Mouse (Mus musculus): ENCODE results near the gene Med28.

Gene Med28

DNA sequence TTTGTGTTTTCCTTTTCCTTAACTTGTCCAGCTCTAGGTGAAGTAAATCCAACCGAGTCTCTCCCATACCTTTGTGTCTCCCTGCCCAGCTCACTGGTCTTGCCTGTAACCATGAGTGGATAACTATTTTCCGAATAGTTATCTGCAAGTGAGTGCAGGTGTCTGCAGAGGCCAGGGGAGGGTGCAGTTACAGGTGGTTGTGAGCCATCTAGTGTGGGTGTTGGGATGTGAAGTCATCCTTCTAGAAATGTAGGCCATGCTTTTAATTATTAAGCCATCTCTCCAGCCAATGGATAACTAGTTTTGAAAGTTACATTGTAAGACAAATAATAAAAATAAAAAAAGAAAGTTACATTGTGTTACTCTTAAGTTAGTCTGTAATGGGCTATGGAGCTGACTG, 6.5 kb upstream of the Med28 start:
- DNase-seq, result no peak

DNA sequence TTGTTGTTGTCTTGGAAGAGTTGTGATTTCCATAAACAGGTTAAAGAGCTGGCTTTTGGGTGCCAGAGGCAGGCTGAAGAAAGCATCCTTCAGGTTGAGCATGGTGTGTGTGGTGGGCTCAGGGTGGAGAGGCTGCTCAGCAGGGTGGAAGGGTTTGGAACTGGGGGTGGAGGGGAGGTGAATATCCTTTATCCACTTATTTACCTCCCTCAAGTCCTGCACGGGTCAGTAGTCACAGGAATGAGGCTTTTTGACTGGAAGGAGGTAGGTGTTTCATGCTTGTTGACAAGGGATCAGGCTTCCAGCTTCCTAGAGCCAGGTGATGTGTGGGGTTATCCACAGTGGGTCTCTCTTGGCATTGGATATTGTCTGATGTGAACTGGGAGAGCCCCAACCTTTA, 5.4 kb upstream of the Med28 start:
- DNase-seq, result no peak

DNA sequence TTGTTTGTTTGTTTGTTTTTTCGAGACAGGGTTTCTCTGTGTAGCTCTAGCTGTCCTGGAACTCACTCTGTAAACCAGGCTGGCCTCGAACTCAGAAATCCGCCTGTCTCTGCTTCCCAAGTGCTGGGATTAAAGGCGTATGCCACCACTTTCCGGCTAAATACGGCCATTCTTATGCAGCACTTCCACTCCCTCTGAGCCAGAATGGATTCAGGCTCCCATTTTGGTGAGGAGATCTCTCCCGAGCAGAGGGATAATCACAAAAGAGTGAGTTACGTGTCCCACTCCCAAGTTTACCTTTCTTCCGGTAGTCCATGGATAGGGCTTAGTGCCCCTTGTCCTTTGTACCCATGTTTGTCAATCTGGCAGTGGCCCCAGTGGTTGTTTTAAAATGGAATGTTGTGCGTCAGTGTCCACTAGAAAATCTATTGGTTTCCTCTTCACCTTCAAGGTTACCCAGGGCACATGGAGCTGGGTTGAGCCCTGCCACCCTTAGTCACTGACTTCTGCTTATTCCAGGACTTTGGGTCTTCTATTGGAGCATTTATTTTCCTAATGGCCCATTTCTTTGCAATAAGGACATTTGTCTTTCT, 4.8 kb upstream of the Med28 start:
- no peak for DNase-seq

DNA sequence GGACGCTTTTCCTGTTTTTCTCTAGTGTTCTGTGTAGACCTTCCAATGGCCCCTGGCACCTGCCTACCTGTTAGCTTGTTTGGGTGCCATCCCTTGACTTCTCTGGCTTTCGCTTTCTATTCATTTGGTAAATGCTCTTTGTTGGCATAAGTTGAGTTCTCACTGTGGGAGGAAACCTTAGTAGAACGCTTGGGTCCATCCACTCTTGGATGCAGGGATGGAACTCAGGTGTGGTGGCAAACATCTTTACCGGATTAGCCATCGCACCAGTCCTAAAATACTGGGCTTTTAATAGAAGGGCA, 731 bp downstream of the Med28 start:
- DNase-seq, result no peak

DNA sequence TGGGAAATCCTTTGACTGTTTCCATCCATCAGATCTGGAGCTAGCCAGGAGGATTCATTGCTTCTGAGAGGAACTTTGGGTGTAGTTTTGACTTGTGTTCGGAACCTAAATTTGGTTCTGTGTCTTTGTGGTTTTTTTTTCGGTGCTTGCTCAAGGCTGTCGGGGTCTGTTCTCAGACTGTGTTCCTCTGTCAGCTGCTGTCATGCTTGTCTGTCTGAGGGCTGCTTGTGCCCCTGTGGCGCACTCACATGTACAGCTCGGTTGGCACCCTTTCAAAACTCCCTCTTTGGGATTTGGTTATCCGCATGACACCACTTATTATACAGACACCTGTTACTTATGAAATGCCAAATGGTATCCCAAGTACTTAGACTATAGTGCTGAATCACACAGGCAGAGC, 1.6 kb downstream of the Med28 start:
- DNase-seq, result no peak

DNA sequence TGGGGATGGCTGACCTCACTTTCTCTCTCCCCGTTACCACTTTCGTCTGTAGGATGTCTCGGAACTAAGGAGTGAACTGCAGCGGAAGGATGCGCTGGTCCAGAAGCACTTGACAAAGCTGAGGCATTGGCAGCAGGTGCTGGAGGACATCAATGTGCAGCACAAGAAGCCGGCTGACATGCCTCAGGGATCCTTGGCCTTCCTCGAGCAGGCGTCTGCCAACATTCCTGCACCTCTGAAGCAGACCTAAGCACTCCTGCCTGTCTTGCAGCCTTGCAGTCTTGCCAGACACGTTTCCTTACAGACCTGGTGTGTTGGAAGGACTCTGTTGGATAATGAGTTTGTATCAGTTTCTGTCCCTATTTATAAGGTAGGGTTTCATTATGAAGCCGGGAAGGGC, 5.1 kb downstream of the Med28 start:
- no peak for DNase-seq

DNA sequence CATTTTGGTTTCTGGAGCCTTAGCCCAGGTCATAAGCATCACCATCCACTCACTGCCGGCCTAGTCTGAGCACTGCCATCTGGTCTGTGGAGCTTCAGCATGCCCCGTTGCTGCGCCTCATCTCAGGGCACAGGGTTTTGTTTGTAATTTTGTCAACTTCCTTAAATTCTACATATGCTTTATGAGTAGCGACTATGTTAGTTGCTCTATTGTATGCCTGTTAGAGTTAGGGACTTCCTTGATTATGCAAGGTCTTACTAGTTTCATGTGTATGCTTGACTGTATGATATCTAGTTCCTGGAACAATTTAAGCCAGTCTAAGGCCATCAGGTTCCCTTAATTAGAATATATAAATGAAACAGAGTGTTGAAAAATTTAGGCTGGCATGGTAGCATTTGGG, 6.3 kb downstream of the Med28 start:
- no peak for DNase-seq

DNA sequence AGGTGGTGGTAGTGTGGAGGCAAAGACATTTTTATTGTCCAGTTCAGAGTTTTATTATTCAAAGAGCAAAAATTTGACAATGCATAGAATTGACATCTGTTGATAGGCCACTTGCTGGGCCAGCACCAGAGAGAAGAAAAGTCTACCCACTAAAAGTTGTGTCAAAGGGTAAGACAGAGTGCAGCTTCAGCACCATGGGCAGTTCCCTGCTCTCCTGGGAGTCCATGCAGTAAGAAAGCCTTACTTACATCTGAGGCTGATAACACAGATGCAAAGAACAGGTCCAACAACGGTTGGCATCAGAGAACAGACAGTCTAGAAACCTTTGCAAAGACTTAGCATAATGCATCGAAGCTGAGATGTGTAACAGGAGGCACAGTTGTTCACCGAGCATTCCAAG, 9.7 kb downstream of the Med28 start:
- no peak for DNase-seq

DNA sequence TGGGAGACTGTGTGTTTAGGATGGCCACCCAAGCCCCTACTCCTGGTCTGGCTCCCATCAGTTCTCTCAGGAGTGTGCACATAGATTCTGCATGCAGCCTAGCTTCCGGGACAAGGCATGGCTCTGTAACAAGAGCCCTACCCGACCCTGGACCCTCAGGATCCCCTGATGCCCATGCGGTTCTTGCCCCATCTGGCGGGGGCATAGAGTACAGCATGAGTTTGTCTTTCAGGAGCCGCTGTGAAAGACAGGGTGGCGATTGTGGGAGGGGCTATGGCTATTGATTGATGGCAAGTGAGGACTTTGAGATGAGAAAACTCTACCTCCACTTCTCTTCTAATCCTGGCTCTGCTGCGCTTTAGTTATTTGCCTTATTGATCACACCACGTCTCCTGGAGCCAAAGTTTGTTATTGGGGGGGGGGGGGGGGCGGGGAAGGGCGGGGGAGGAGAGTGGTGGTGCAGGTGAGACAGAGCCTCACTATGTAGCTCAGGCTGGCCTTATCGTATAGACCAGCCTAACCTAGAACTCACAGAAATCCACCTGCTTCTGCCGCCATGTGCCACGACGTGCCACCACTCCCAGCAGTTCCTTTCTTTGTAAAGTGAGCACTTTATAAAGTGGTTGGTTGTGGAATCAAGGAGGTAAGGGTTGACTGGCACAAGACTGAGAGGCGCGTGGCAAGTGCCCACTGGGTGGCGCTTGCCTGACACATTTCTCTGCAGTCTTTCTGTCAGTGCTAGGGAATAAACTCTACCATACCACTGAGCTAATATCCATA, 14.5 kb downstream of the Med28 start:
- DNase-seq, result peak; percentile 59

DNA sequence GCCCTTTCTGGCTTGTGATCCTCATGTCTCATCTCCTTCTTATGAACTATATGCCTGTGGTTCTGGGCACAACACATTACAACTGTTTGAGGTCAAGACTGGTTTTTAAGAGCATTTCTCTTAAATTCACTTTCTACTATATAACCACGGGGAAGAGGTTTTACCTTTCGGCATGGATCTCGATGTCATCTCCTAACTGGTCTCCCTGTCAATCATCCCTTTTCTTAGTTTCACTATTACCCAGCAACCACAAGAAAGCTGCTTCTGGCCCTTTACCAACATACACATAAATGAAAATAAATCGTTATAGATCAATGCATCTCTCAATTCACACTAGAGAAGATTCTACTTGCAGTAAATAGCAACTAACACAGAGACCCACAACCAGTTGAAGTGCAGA, 15.1 kb downstream of the Med28 start:
- DNase-seq, result no peak

DNA sequence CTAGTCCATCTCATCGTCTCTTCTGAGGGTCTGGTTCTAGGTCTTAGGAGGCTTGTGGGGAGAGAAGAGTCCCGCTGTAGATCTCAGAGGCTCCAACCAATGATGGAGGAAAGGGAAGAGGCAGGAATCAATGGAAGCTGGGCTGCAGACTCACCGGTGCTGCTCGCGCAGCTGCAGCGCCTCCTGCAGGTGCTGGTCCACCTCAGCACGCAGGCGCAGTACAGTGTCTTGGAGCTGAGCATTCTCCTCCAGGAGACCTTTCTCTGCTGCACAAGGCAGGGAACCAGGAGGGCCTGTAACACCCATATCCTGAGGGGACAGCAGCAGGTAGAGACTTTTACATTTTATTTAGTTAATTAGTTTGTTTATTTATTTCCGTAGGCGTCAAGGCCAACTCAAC, 19.5 kb downstream of the Med28 start:
- no peak for DNase-seq

DNA sequence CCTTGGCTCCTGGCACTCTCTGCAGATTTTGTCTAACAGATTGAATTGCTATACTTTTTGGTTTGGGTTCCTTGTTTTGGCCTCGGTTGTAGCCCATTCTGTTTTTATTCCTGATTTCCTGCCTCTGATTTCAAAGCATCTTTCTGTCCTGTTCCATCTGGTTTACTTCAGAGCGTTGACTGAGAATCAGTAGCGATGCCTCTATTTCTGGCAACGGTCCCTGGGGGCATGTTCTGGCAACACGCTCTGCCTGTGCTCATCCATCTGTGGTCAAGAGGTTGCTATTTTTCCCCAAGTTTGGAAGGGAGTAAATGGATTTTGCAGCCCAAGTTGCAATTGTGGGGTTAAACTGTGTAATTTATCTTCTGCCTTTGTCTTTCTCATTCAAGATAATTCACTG, 23.3 kb downstream of the Med28 start:
- DNase-seq, result peak; percentile 66

DNA sequence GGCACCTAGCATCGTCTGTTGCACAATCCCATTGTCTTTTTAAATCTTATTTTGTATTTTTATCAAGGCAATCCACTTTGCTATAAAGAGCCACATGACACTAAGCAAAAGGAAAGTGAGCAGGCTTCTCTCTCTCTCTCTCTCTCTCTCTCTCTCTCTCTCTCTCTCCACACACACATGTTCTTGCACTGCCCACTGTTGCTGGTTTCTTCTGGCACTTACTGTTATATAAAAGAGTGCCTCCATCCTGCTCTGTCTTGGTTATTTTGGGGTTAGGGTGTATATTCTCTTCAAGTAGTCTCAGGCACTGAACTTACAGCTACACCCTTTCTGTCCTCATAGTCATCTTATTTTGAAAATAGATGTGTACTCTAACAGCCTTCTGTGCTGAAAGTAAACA, 29.6 kb downstream of the Med28 start:
- no peak for DNase-seq

DNA sequence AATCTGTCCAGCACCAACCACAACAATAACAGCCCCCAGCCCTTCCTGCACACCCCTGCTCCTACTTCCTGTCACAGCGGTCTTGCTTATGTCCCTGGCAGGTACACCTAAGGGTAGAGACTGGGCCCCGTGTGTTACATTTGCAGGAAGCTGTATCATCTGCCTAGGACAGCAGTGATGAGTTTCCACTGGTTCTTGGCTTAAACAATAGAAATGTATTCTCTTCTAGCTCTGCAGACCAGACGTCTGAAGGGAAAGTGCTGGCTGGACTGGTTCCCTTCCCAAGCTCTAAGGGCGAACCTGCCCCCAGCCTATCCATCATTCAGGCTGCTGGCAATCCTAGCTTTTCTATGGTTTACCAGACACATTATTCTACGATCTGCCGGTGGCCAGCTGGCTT, 44.0 kb downstream of the Med28 start:
- DNase-seq, result no peak

DNA sequence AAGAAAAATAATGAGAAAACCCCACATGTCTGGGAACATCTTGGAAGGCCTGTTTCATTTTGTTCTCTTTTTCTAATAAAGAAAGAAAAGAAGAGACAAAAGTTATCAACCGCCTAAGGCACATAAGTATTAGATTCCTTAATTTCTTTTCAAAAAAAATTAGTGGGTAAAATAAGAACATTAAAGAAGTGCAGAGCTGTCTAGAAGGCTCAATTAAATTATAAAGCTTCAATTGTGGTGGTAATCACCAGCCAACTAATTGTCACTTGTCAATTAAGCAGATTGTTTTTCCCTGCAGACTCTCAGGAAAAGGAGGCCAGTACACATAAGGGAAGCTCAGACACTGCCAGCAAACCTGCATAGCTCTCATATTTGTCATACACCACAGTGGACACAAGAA, 45.8 kb downstream of the Med28 start:
- DNase-seq, result no peak

DNA sequence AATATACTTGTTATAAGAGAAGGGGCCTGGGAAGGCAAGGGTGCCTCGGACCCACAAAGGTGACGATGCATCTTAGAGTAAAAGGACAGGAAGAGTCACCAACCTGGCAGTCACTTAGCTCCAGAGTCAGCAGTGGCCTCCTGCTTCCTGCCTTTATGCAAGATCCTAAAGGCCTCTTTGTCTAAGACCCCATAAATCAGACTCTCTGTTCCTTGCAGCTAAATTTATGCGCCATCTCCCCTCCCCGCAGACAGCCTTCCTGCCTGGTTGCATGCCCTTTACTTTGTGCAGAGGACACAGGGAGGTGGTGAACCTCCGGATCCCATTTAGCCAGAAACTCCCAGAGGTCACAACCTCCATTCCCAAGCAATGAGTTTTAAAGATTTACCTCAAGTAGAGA, 52.8 kb downstream of the Med28 start:
- no peak for DNase-seq

DNA sequence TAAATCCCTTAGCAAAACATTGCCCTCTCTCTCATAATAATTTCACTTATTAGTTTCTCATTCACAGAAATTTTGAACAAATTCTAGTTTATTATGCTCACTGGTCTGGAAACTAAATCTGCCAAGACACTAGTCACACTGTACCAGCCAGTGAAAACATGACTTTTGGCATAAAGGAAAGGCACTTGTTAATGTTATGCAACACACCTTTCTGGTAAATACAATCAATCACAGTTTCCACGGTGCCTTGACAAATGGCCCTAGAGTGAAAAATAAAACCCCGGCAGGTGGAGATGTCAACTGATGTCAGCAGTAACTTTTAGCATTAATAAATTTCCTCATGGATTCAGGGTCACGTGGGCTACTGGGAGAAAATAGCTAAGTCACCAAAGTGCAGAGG, 56.7 kb downstream of the Med28 start:
- no peak for DNase-seq

DNA sequence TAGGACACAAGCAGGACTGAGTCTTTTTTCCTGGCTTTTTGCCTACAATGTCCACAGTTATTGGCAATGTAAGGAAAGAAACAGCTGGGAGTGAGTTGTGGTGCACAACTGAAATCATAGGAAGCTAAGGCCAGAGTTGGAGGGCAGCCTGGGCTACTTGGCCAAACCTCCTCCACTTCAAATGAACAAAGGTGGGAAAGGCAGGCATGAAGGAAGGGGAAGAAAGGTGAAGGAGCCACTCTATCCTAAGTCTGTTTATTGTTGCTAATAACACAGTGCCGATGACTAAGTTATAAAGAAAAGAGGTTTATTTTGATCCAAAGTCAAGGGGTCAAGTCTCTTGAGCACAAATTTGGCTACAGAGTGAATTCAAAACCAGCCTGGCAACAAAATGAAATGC, 57.3 kb downstream of the Med28 start:
- DNase-seq, result no peak
